Mouse (Mus musculus) embryo, embryonic 11 days (tissue): ENCODE measurements around the gene Syn3.

ENCODE experiments used
- DNase-seq: peaks from one replicate; pipeline ENCODE4 v3.0.0-alpha.2; 2015

Gene Syn3

GRCm38 (mm10) chr10:86193863-86194434, 304.7 kb downstream of the Syn3 start:
- no peak for DNase-seq

DNA sequence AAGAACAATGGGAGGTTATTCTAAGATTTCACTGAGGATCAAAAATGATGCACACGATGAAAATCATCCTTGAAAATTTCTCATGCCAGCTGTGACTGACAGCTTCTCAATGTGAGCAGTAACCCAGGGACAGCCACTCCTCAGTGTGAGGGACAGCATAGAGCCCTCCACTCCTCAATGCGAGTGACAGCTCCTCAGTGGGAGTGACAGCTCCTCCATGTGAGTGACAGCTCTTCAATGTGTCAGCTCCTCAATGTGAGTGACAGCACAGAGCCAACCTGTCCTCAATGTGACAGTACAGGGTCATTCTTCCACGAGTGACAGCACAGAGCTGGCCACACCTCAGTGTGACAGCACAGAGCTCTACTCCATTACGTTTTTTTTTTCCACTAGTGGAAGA, 310.1 kb downstream of the Syn3 start:
- DNase-seq = no peak

GRCm38 (mm10) chr10:86187881-86188280, 310.8 kb downstream of the Syn3 start:
- no peak for DNase-seq

GRCm38 (mm10) chr10:86183148-86183885, 315.4 kb downstream of the Syn3 start:
- peak; percentile 27 for DNase-seq

GRCm38 (mm10) chr10:86182183-86182805, 316.4 kb downstream of the Syn3 start:
- peak; percentile 68 for DNase-seq

- DNase-seq = no peak
Observed at GRCm38 (mm10) chr10:86176411-86176810, 322.3 kb downstream of the Syn3 start.

GRCm38 (mm10) chr10:86174017-86174416, 324.7 kb downstream of the Syn3 start:
- no peak for DNase-seq

DNA sequence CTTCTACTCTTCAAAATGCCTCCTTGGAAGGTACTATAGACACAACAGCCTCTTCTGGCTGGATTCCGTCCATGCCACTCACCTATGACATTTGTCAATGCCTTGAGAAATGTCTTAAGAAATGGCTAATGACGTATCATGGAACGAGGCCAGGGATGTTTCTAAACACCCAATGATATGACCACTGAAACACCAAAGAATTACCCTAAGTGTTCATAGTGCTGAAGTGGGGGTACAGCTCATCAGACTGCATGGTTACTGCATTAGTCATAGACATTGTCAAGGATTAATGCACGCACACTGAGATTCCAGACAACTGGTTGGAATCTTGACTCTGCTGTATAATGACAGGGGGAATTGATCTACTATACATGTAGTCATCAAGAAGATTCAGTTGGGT, 325.4 kb downstream of the Syn3 start:
- DNase-seq = no peak

DNA sequence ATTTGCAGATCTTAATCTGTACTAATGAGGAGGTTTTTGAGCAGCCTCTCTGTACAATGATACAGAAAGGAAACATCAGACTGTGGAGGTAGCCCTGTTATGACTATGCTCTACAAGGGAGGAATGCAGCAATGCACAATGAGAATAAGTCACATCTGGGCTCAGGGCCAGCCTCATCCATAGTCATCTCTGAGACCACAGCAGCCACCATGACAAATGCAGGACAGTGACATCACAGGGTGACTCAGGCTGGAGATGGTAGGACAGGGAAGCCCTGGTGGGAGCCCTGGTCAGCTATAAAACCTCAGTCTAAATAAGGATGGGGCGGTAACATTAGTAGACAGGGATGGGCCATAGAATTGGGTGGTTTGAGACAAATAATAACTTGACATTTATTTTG, 327.4 kb downstream of the Syn3 start:
- DNase-seq = no peak

DNA sequence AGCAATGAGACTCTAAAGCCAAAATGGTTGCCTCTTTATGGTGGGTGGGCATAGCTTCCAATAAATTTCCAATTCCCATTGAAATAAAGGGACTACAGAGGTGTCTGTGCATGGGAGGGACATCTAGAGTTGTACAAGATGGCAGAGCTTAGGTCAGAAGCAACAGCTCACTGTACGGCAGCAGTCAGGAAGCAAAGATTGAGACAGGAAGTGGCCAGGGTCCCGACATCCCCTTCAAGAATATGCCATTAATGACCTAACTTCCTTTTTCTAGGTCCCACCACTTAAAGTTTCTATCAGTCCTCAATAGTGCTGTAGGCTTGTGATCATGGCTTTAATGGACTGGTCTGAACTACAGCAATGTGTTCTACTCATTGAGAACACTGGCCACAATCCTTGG, 330.6 kb downstream of the Syn3 start:
- DNase-seq = no peak

GRCm38 (mm10) chr10:86166854-86167268, 331.8 kb downstream of the Syn3 start:
- DNase-seq = peak; percentile 46

DNA sequence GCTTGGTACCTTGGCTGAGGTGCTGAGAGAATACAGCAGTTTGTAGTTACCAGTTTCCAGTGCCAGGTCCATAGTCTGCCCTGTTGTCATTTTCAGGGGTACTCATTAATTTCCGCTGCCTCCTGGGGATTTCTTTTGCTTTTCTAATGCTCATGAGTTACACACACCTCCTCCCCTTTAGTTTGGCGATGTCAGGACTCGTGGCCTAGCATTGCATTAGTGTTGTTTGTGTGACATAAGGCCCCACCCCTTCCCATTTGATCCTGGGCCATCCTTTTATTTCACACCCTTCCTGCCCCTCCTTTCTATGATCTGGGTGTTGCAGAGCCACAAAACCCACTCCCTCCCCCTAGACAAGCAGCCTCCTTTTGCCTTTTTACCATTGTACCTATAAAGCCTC, 334.6 kb downstream of the Syn3 start:
- DNase-seq = no peak

GRCm38 (mm10) chr10:86161783-86162271, 336.9 kb downstream of the Syn3 start:
- DNase-seq = no peak

DNA sequence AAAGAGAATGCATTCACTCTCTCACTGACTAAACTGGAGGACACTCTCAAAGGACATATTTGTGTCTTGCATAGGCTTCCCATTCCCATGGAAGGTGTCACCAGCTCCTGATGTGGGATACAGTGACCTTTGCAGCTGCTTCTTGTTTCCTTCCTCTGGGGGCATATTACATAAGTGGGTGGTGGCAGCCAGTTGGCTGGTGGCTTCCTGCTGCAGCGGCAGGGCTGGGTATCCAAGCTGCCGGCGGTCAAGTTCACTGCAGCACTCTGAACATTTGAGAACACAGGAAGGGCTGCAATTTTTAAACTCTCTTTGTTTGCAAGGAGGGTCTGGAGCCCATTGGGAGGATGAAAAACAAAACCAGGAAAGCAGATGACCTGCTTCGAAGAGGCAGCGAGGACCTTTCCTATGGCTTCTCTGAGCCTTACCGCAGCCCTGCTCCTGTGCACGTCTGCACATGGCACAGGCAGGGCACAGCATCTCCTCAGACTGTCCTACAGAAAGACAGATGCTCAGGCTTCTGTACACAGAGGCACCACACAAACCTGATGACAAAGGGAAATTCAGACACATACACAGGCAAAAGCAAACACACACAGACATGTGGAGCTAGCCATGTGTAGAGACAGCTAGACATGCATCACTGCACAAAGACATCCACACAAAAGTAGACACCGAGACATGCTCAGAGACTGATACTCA, 340.3 kb downstream of the Syn3 start:
- DNase-seq = no peak

- DNase-seq = no peak
Observed at GRCm38 (mm10) chr10:86155344-86155743, 343.4 kb downstream of the Syn3 start.

DNA sequence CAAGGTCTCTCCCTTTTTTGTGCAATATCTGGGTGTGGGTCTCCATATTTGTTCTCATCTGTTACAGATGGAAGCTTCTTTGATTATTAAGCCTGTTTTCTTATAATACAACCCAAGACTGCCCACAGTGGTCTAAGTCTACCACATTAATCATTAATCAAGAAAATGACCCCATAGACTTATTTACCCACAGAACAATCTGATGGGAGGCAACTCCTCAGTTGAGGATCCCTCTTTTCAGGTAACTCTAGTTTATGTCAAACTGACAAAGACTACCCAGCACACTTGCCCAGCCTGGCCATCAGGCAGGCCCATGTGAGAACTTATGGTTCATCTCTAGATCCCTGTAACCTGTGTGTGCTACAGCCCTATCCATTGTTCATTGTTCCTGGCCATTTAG, 345.5 kb downstream of the Syn3 start:
- no peak for DNase-seq

- no peak for DNase-seq
Observed at GRCm38 (mm10) chr10:86151357-86151756, 347.3 kb downstream of the Syn3 start.

GRCm38 (mm10) chr10:86150076-86150475, 348.6 kb downstream of the Syn3 start:
- DNase-seq = no peak

GRCm38 (mm10) chr10:86149029-86149818, 349.5 kb downstream of the Syn3 start:
- DNase-seq = no peak

GRCm38 (mm10) chr10:86139061-86139681, 359.5 kb downstream of the Syn3 start:
- no peak for DNase-seq

DNA sequence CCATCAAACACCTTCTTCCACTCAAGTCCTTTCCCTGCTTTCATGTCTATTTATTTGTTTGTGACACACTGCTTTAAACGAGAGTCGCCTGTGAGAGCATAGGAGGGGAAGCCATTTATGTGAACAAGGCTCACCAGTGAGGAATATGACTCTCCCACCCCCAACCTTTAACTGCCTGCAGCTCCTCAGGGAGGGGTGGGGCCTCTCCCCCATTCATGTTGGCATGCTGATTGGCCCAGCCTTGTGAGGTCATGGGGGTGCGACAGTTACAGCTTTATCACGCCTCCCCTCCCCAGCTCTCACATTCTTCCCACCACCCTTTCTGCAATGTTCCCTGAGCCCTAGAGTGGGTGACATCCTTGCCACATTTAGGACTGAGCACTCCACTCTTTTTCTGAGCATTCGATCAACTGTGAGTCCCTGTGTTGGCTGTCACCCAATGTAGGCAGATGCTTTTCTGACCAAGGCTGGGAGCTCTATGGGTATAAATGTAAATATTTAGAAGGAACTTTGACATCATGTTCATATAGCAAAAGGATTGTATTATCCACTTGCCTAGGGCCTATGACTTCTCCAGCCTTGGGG, 361.0 kb downstream of the Syn3 start:
- DNase-seq = no peak

- DNase-seq = no peak
Observed at GRCm38 (mm10) chr10:86137106-86137505, 361.6 kb downstream of the Syn3 start.
